Mouse (Mus musculus): Measurements from ENCODE around the gene Chl1.

Chl1 gene

GRCm38 (mm10) chr6:103542576-103542975, 32.2 kb downstream of the Chl1 start:
- DNase-seq (ENCODE audit: low spot score in 2 of 2) = no peak

- no peak for DNase-seq (ENCODE audit: low spot score in 2 of 2)
Measured at GRCm38 (mm10) chr6:103543753-103544152, 33.4 kb downstream of the Chl1 start.

- no peak for DNase-seq (ENCODE audit: low spot score in 2 of 2)
Measured at GRCm38 (mm10) chr6:103546314-103546713, 35.9 kb downstream of the Chl1 start.

- DNase-seq (ENCODE audit: low spot score in 2 of 2) = no peak
Measured at GRCm38 (mm10) chr6:103549929-103550328, 39.5 kb downstream of the Chl1 start.

- no peak for DNase-seq (ENCODE audit: low spot score in 2 of 2)
Measured at GRCm38 (mm10) chr6:103558037-103558893, 47.9 kb downstream of the Chl1 start.

- DNase-seq (ENCODE audit: low spot score in 2 of 2) = no peak
Measured at GRCm38 (mm10) chr6:103558894-103559225, 48.5 kb downstream of the Chl1 start.

- DNase-seq (ENCODE audit: low spot score in 2 of 2) = no peak
Measured at GRCm38 (mm10) chr6:103559344-103559743, 49.0 kb downstream of the Chl1 start.

GRCm38 (mm10) chr6:103564811-103565210, 54.4 kb downstream of the Chl1 start:
- no peak for DNase-seq (ENCODE audit: low spot score in 2 of 2)

- DNase-seq (ENCODE audit: low spot score in 2 of 2) = no peak
Measured at GRCm38 (mm10) chr6:103567247-103567646, 56.9 kb downstream of the Chl1 start.

GRCm38 (mm10) chr6:103572659-103573058, 62.3 kb downstream of the Chl1 start:
- DNase-seq (ENCODE audit: low spot score in 2 of 2) = no peak

GRCm38 (mm10) chr6:103584224-103584623, 73.8 kb downstream of the Chl1 start:
- no peak for DNase-seq (ENCODE audit: low spot score in 2 of 2)

- DNase-seq (ENCODE audit: low spot score in 2 of 2) = no peak
Measured at GRCm38 (mm10) chr6:103585667-103586066, 75.3 kb downstream of the Chl1 start.

GRCm38 (mm10) chr6:103586081-103586480, 75.7 kb downstream of the Chl1 start:
- DNase-seq (ENCODE audit: low spot score in 2 of 2) = no peak

GRCm38 (mm10) chr6:103602070-103602469, 91.7 kb downstream of the Chl1 start:
- DNase-seq (ENCODE audit: low spot score in 2 of 2) = no peak

GRCm38 (mm10) chr6:103610656-103611055, 100.3 kb downstream of the Chl1 start:
- DNase-seq (ENCODE audit: low spot score in 2 of 2) = no peak

GRCm38 (mm10) chr6:103612626-103613025, 102.2 kb downstream of the Chl1 start:
- no peak for DNase-seq (ENCODE audit: low spot score in 2 of 2)

- no peak for DNase-seq (ENCODE audit: low spot score in 2 of 2)
Measured at GRCm38 (mm10) chr6:103613714-103614113, 103.3 kb downstream of the Chl1 start.

GRCm38 (mm10) chr6:103615924-103616602, 105.7 kb downstream of the Chl1 start:
- no peak for DNase-seq (ENCODE audit: low spot score in 2 of 2)

GRCm38 (mm10) chr6:103620880-103621279, 110.5 kb downstream of the Chl1 start:
- no peak for DNase-seq (ENCODE audit: low spot score in 2 of 2)

GRCm38 (mm10) chr6:103622117-103622713, 111.8 kb downstream of the Chl1 start:
- no peak for DNase-seq (ENCODE audit: low spot score in 2 of 2)

- DNase-seq (ENCODE audit: low spot score in 2 of 2) = no peak
Measured at GRCm38 (mm10) chr6:103632856-103633255, 122.5 kb downstream of the Chl1 start.

- no peak for DNase-seq (ENCODE audit: low spot score in 2 of 2)
Measured at GRCm38 (mm10) chr6:103656778-103657177, 146.4 kb downstream of the Chl1 start.

GRCm38 (mm10) chr6:103659173-103659572, 148.8 kb downstream of the Chl1 start:
- no peak for DNase-seq (ENCODE audit: low spot score in 2 of 2)

All from spleen, postnatal 36 days (tissue).